Mouse (Mus musculus): ENCODE measurements at regions not wholly inside any gene's neighbourhood (a gene's known extent, or its start where the extent isn't known, plus 50 kb on each side); places are given as distances from the start of the nearest gene placed in this dataset.

DNA sequence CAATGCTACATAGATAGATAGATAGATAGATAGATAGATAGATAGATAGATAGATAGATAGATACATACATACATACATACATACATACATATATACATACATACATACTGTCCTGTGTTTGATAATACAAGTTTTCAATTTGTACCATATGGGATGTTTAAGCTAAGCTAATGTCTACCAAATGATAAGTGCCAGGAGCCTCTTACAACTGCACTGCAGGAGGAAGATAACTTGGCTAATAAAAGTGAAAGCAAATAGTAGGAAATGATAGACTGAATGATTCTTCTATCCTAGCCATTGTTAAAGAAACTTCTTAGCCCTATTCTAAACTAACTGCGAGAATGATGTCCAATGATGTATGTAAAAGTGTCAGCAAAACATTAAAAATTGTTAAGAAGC lies 68.1 kb upstream of the P2ry1 start:
- no peak overlapping the region for H3K27ac ChIP-seq (ENCODE audit: low read depth, low read length)

DNA sequence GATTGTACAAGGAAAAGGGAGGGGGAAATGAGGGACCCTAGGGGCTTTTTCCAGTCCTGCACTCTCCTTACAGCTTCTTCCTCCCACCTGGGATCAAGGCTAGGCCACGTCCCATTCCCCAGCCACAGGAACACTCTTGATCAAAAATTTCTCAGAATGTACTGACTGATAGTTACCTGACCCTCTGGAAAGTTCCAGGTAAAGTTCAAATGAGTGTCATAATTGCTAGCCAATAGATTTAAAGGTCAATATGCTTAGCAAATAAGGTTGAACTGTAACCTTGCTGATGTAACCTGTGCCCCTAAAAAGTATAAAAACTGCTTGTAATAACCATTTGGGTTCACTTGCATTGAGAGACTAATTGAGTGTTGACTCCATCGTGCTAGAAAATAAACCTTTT lies 61.1 kb upstream of the P2ry1 start:
- H3K9ac ChIP-seq (replicated peaks; ENCODE audit: low read length, poor library complexity, severe bottlenecking) = no peak overlapping the region
- H3K27me3 ChIP-seq (ENCODE audit: insufficient read depth, low read length) = no peaks in the 10 kb centered on the region
- no peak for TF ChIP-seq CTCF (IDR thresholded peaks at IDR 0.05)
- no peaks in the 10 kb centered on the region for H3K4me1 ChIP-seq (ENCODE audit: insufficient read depth, low read length)
- H3K4me3 ChIP-seq (ENCODE audit: low read depth, low read length) = no peak overlapping the region
- H3K27ac ChIP-seq (ENCODE audit: low read depth, low read length) = no peak overlapping the region
- H3K4me2 ChIP-seq (ENCODE audit: low read depth, low read length, poor library complexity, severe bottlenecking) = no peak overlapping the region
- DNase-seq (ENCODE audit: low spot score) (no peak), ATAC-seq (ENCODE audit: low FRiP score) (no peak)
- 85% methylated on average over 2 of the region's 2 CpGs for WGBS
- no peaks in the 10 kb centered on the region for H3K36me3 ChIP-seq (ENCODE audit: insufficient read depth, low read length)
- H3K9me3 ChIP-seq (ENCODE audit: low read length) = no peaks in the 10 kb centered on the region

More for the DNA sequence above, 68.1 kb upstream of the P2ry1 start:
- DNase-seq (ENCODE audit: low spot score) (no peak), ATAC-seq (ENCODE audit: low FRiP score) (no peak)
- 85% methylated on average over 1 of the region's 1 CpGs for WGBS
- TF ChIP-seq CTCF (IDR thresholded peaks at IDR 0.05) = no peak
- Histone ChIP-seq H3K27me3 (ENCODE audit: insufficient read depth, low read length) (no peaks in the 10 kb centered on the region), H3K4me1 (ENCODE audit: insufficient read depth, low read length) (no peaks in the 10 kb centered on the region), H3K9me3 (ENCODE audit: low read length) (no peaks in the 10 kb centered on the region), H3K36me3 (ENCODE audit: insufficient read depth, low read length) (no peaks in the 10 kb centered on the region), H3K4me3 (ENCODE audit: low read depth, low read length) (no peak overlapping the region), H3K9ac (replicated peaks; ENCODE audit: low read length, poor library complexity, severe bottlenecking) (no peak overlapping the region), H3K4me2 (ENCODE audit: low read depth, low read length, poor library complexity, severe bottlenecking) (no peak overlapping the region)

DNA sequence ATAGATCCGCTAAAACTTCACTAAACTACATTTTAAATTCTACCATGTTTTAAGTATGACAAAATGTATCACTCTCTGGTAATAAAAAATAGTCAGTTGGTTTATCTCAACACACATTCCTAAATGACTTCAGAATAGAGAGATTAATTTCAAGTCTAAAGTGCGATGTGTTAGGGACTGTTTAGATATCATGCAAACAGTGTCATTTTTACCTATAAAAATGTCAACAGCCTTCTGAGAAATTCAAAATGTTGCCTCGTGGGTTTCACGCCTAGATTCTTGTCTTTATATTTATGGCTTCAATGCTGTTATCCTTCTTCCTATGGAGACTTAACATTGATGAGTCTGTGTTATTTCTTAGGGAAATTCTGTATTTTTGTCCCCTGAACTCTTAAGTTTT lies 53.7 kb upstream of the P2ry1 start:
- Histone ChIP-seq H3K27ac (ENCODE audit: low read depth, low read length) (no peak overlapping the region), H3K4me3 (ENCODE audit: low read depth, low read length) (no peak overlapping the region), H3K4me1 (ENCODE audit: insufficient read depth, low read length) (no peaks in the 10 kb centered on the region), H3K27me3 (ENCODE audit: insufficient read depth, low read length) (no peaks in the 10 kb centered on the region), H3K9ac (replicated peaks; ENCODE audit: low read length, poor library complexity, severe bottlenecking) (no peak overlapping the region), H3K9me3 (ENCODE audit: low read length) (no peaks in the 10 kb centered on the region), H3K4me2 (ENCODE audit: low read depth, low read length, poor library complexity, severe bottlenecking) (no peak overlapping the region), H3K36me3 (ENCODE audit: insufficient read depth, low read length) (no peaks in the 10 kb centered on the region)
- WGBS = 90% methylated on average over 4 of the region's 4 CpGs
- DNase-seq (ENCODE audit: low spot score) (no peak), ATAC-seq (ENCODE audit: low FRiP score) (no peak)
- TF ChIP-seq CTCF (IDR thresholded peaks at IDR 0.05) = no peak

Measured in midbrain, postnatal 0 days (tissue).